Mouse (Mus musculus) adrenal gland, postnatal 14 days (tissue): ENCODE data around the gene Tbc1d22a. TPM values are rescaled to one million over a fixed set of nuclear protein-coding genes. Genes with fewer than 3 reads are reported as not detected.
"Not testable (repeated sequence)": the region's sequence is repeated elsewhere in the genome, so short reads cannot be mapped to it uniquely, and the experiment has no call there.

Source experiments
- DNase-seq: peaks from one replicate; pipeline ENCODE4 v3.0.0; 2021; ENCODE audit warnings: mixed read lengths
- total RNA-seq: library from RNA; stranded (reverse); gene quantifications from 2 replicates; pipeline ENCODE4 v1.2.3, GENCODE M21; 2021

Gene Tbc1d22a
- total RNA-seq, 1 experiment from 2014 or later: 26.8 TPM

DNA sequence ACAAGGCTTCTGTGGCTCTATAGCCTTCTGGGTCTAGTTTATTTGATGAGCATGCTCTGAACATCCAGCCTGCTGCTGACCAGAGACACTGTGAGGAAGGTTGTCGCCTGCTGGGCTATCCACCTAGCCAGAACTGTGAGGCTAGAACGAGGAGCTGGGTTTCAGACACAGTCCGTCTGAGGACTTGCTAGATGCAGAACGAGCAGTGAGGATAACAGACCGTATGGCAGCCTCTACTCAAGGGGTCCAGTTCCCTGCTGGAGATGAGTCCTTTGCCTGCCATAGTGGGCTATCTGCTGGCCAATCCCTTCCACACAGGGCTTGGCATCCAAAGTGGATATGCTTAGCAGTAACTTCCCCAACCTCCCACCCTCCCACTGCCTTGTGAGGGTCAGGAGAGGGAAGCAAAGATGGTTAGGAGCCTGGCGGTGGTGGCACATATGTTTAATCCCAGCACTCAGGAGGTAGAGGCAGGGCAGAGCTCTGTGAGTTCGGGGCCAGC, 10.9 kb upstream of the Tbc1d22a start:
- no peak for DNase-seq

DNA sequence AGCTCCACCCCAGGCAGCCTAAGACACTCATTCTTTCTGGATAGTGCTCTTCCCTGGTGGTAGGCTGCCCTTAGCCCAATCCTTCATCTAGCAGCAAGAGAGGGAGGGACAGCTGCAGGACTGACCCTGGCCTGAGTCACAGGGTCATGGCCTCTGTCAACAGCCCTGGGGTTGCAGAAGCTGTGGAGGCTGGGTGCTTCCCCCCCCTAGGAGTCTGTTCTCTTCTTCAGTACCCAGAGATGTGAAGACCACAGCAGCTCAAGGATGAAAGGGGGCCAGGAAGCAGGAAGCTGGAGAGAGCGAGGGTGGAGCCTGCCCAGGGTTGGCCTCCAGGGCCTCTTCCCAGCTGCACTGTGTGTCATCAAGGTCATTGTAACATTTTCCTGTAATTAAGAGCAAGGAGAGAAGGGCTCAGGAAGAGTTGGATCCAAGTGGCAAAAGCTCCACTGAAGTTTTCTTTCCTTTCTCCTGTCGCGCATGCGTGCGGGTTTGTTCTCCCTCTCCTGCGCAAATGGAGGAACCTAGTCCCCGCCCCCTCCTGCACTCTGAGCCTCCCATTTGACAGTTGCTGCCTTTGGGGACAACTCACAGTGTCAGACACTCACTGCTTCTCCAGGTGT, 10.2 kb upstream of the Tbc1d22a start:
- peak; percentile 84 for DNase-seq

DNA sequence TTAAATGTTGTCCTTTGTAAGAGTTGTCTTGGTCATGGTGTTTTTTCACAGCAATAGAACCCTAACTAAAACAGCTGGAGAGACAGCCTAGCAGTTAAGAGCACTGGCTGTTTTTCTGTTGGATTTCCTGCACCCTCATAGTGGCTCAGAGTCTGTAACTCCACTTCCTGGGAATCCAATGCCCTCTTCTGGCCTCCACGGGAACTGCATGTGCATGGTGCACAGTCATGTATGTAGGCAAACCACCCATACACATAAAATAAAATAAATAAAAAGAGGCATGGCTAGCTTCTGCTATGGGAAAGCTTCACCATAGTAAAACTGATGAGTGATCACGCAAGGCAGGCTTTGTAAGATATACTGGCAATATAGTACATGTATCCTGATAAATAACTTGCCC, 9.0 kb upstream of the Tbc1d22a start:
- DNase-seq: peak; percentile 84

DNA sequence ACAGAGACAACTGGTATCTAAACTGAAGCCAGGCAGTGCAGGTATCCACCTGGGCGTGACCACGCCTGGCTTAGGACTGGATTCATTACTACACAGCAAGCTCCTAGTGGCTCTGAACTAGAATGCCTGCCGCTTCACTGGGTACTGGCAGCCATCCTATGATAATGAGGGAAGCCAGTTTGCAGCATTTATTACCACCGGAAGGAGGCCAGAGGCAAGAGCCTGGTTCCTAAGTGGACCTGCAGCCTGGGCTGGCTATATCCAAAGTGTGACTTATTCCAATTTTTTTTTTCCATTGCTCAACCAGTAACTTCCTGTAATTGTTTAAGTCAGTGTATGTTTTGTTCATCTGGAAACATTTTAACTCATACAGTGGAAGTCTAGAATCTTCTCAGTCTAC, 7.9 kb upstream of the Tbc1d22a start:
- no peak for DNase-seq

- DNase-seq: not testable (repeated sequence)
These were observed 2.1 kb upstream of the Tbc1d22a start for GRCm38 (mm10) chr15:86212193-86212592.

DNA sequence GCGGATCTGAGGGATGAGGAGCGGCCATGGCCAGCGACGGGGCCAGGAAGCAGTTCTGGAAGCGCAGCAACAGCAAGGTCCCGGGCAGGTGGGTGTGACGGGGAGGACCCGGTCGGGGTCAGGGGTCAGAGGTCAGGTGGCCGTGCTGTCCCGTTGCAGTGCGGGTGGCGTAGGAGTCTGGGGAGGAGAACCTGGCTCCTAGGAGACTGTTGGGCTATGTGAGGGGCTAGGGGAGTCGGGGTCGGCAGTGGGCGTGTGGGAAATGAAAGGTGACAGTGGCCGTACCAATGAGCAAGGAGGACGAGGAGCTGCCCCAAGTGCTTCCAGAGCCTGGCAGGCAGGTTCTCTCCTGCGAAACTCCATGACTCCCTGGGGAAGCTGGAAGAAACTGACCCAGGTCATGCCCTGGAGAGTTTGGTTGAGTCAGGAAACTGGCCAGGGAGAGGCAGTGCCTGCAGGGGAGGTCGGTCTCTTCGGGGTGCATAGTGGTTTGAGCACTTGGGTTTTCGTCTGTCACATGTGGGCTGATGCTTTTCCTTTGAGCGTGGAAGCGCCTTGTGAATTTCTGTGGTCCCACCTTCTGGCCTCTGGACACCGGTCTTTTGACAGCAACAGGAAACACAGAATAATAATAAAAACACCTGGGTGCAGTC, 416 bp downstream of the Tbc1d22a start:
- DNase-seq: no peak

DNA sequence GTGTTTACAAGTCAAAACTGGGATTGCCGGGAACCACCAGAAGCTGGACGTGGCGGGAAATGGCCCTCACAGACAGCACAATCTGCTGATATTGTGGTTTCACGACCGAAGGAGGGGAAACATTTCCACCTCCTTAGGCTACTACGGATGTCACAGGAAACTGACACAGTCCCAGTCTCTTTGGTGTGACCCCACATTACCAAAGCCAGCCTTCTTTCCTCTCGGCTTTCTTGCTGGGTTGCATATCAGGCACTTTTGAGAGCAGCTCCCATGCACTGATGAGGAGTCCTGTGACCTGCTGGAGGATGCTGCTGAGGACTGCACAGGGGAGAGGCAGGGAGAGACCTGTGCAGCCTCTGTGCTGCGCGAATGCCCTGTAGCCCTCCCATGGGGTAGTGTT, 2.4 kb downstream of the Tbc1d22a start:
- DNase-seq: not testable (repeated sequence)

DNA sequence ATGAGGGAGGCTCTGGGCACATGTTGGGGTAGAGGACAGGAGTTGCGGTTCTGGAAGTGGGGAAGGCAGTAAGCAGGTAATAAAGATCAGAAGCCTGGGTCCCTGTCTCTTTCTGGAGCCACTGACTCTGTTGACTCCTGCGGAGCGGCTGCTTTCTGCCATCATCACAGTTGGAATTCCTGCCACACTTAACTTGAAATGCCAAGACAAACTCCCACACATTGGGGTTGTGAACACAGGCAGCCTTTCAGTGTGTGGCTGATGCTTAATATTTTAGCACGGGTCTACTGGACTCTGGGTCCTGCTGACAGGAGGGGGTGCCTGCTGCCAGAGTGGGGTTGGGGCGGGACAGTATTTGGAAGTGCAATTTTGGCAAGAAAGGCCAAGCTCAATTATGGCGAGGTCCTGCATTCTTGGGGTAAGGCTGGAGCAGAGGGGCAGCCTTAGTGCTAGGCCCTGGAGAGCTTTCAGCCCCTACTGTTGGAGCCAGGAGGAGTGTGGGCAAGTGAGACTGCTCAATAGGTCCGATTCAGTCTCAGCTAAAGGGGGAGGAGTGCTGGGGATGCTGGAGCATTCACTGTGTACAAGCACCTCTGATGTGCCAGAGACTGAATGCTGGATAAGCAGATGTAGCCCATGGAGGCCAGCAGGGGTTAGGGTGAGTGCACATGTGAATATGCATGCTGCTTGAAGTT, 5.4 kb downstream of the Tbc1d22a start:
- DNase-seq: no peak

GRCm38 (mm10) chr15:86220229-86220630, 6.0 kb downstream of the Tbc1d22a start:
- DNase-seq: peak; percentile 65

DNA sequence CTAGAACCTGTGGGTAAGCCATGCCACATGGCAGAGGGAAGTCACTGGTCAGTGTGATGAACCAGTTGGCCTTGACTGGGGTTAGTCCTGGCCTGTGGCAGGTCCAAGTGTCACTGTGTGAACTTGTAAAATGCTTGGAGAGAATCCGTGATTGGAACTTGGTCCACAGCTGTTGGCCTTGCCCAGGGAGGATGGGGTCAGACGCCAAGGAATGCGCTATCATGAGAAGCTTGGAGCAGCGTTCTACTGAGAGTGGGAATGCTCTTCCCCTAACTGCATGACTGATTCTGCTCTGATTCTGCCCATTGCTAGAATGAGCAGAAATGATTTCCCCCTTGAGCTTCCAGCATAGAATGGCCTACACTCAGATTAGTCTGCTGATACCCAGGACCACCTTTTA, 6.5 kb downstream of the Tbc1d22a start:
- DNase-seq: no peak

DNA sequence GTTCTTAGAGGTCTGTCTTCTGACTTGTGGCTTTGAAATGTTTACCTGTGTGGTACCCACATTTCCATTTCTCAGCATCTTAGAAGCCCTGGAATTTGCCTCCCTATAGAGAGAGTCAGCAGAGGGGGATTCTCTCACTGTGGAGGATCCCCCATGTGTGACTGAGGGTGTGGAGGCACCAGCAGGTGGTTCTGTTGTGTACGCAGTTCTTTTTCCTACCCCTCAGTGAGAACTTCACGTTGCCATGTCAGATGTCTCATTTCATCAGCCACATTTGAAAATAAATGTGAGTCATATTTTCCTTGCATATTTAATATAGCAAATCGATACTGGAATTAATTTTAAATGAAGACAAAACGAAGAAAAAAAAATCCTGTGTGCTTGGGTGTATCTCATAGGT, 7.1 kb downstream of the Tbc1d22a start:
- no peak for DNase-seq

DNA sequence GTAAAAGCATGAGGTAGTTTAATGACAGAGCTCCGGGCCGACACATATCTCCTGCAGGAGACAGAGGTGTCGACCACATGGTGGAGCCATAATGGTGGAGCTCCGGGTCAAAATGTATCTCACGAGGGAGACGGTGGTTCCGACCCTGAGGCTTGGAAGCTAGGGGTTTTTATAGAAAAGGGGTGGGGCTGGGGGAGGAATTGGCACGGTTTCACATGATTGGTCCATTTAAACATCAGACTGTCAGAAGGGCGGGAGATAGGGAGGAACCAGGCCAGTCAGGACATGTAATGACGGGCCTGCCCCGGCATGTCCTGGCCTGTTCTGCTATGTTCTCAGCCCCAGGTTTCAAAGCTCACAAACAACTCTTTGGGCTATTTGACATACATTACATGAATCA, 7.6 kb downstream of the Tbc1d22a start:
- DNase-seq: not testable (repeated sequence)

DNA sequence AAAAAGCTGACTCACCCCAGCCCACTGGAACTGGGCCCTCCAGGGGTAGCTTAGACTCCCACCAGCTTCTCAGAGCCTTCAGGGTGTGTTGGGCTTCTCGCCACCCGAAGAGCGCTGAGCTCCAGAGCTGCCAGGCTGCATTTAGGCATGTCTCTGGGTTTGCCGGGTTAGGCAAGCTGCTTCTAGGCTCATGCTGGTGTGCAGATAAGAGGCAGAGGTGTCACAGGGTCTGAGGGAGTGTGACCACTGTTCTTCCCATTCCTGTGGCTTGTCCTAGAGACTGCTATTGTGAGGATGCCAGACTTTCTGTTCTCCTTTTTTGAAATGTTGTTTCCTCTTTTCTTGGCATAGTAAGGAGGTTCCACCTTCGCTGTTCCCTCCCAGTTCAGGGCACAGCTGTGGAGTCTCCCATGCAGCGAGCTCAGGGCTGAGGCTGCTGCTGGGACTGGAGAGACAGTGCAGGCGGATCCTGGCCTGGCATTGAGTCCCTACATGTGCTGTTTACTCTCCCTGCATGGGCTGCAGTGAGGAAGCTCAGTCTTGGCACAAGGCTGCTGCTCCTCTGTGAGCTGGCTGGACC, 10.8 kb downstream of the Tbc1d22a start:
- no peak for DNase-seq

GRCm38 (mm10) chr15:86226221-86226620, 12.0 kb downstream of the Tbc1d22a start:
- no peak for DNase-seq

- DNase-seq: no peak
These were observed 12.7 kb downstream of the Tbc1d22a start for GRCm38 (mm10) chr15:86226968-86227367.

DNA sequence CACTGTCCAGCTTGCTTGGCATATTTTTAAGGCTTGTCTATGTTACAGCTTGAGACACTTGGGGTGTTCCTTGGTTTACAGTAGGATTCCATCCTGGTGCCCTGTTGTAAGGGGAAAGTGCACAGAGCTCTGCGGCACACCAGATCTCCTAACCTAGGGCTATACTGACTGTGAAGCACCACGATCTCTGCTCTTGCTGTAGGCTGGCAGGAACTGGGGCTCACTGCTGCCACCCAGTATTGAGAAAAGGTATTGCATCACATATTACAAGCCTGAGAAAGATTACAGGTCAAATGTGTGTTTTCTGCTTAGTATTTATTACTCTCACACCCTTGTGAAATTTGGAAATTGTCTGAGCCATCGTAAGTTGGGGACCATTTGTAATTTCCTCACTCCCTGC, 13.9 kb downstream of the Tbc1d22a start:
- peak; percentile 79 for DNase-seq

GRCm38 (mm10) chr15:86229088-86229487, 14.8 kb downstream of the Tbc1d22a start:
- DNase-seq: no peak

DNA sequence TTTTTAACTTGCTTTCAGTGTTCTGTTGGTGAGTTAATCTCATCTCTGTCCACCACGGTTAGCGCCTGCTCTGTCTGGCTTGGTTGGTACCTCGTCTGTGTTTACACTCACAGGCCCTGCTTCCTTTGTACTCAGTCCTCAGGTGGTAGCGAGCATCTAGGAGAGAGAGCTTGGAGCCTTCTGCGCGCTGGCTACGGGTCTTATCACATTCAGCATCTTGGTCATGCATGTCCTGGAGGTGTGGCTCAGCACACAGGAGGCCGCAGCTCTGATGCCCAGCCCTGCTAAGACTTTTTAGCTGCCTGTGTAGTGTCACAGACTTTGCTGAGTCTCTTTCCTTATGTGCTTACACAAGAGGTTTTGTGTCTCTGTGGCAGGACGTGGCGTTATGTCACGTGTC, 15.4 kb downstream of the Tbc1d22a start:
- DNase-seq: no peak

GRCm38 (mm10) chr15:86231170-86231569, 16.9 kb downstream of the Tbc1d22a start:
- no peak for DNase-seq

- peak; percentile 46 for DNase-seq
These were observed 17.7 kb downstream of the Tbc1d22a start for GRCm38 (mm10) chr15:86231831-86232512.

GRCm38 (mm10) chr15:86234001-86234400, 19.7 kb downstream of the Tbc1d22a start:
- DNase-seq: no peak
